Mouse (Mus musculus) adrenal gland, postnatal 4 days (tissue): ENCODE measurements around the gene Adipor2. TPM values are rescaled to one million over a fixed set of nuclear protein-coding genes. Genes with fewer than 3 reads are reported as not detected.
"Not testable (repeated sequence)": the region's sequence is repeated elsewhere in the genome, so short reads cannot be mapped to it uniquely, and the experiment has no call there.

Experiments used
- DNase-seq, 2 experiments: peaks; one replicate each; pipeline ENCODE4 v3.0.0; 2021 to 2022; ENCODE audit warnings: low spot score in 2 of 2, mixed read lengths in 2 of 2
- total RNA-seq, 2 experiments: library from RNA; stranded (reverse); gene quantifications; 2 replicates each; pipeline ENCODE4 v1.2.3; 2021

The Adipor2 gene
- total RNA-seq, 2 experiments from 2014 or later, result 141 to 151 TPM

GRCm38 (mm10) chr6:119395421-119396308 is 21.8 kb downstream of the Adipor2 start:
- DNase-seq, result no peak

GRCm38 (mm10) chr6:119392836-119393235 is 24.7 kb downstream of the Adipor2 start:
- no peak for DNase-seq

- DNase-seq, result no peak
These were observed 26.8 kb downstream of the Adipor2 start for GRCm38 (mm10) chr6:119390728-119391127.

GRCm38 (mm10) chr6:119389089-119389488 is 28.4 kb downstream of the Adipor2 start:
- no peak for DNase-seq

- peak; percentile 82 to 88 for DNase-seq
These were observed 28.9 kb downstream of the Adipor2 start for GRCm38 (mm10) chr6:119388650-119389012.

- DNase-seq, result peak in 1 of 2 experiments; percentile 19
These were observed 29.5 kb downstream of the Adipor2 start for GRCm38 (mm10) chr6:119387801-119388649.

GRCm38 (mm10) chr6:119386821-119387220 is 30.7 kb downstream of the Adipor2 start:
- DNase-seq, result no peak

- DNase-seq, result no peak
These were observed 31.1 kb downstream of the Adipor2 start for GRCm38 (mm10) chr6:119386421-119386820.

- no peak for DNase-seq
These were observed 31.8 kb downstream of the Adipor2 start for GRCm38 (mm10) chr6:119385668-119386067.

GRCm38 (mm10) chr6:119378631-119379030 is 38.9 kb downstream of the Adipor2 start:
- no peak for DNase-seq

- no peak for DNase-seq
These were observed 39.9 kb downstream of the Adipor2 start for GRCm38 (mm10) chr6:119377613-119378012.

- DNase-seq, result no peak
These were observed 42.5 kb downstream of the Adipor2 start for GRCm38 (mm10) chr6:119375035-119375434.

- no peak for DNase-seq
These were observed 44.4 kb downstream of the Adipor2 start for GRCm38 (mm10) chr6:119373000-119373705.

GRCm38 (mm10) chr6:119372237-119372636 is 45.3 kb downstream of the Adipor2 start:
- no peak for DNase-seq

- DNase-seq, result no peak
These were observed 45.9 kb downstream of the Adipor2 start for GRCm38 (mm10) chr6:119371624-119372023.

- no peak for DNase-seq
These were observed 50.1 kb downstream of the Adipor2 start for GRCm38 (mm10) chr6:119367382-119367781.

- DNase-seq, result not testable (repeated sequence)
These were observed 50.7 kb downstream of the Adipor2 start for GRCm38 (mm10) chr6:119366800-119367199.

GRCm38 (mm10) chr6:119363593-119363992 is 53.9 kb downstream of the Adipor2 start:
- no peak for DNase-seq

- DNase-seq, result no peak
These were observed 56.4 kb downstream of the Adipor2 start for GRCm38 (mm10) chr6:119360925-119361702.

- not testable (repeated sequence) for DNase-seq
These were observed 57.3 kb downstream of the Adipor2 start for GRCm38 (mm10) chr6:119360250-119360649.
